Mouse (Mus musculus) lung, embryonic 16.5 days (tissue): ENCODE measurements around the gene Gpr82. TPM values are rescaled to one million over a fixed set of nuclear protein-coding genes. Genes with fewer than 3 reads are reported as not detected.

Experiments
- ATAC-seq: fragments of 200-750 bp; cut with Nextera tagmentation; 2 replicates; pipeline ENCODE4 v1.8.0; 2017; ENCODE audit warnings: low read depth, mild to moderate bottlenecking, moderate library complexity
- H3K27ac ChIP-seq: fragments of 300-500 bp; sonication (generic); 2 replicates; pipeline ENCODE4 v1.5.1; 2014; ENCODE audit warnings: mild to moderate bottlenecking, control low read depth, low read length
- H3K27me3 ChIP-seq: fragments of 300-500 bp; sonication (generic); 2 replicates; pipeline ENCODE4 v1.6.1; 2014; ENCODE audit warnings: low read depth, low read length, mixed read lengths; ENCODE audit not compliant: control insufficient read depth, insufficient read depth
- H3K36me3 ChIP-seq: fragments of 300-500 bp; sonication (generic); 2 replicates; pipeline ENCODE4 v1.6.1; 2014; ENCODE audit warnings: low read length; ENCODE audit not compliant: control insufficient read depth, insufficient read depth
- H3K4me1 ChIP-seq: fragments of 300-500 bp; sonication (generic); replicated peaks from 2 replicates; pipeline ENCODE4 v1.6.1; 2014; ENCODE audit warnings: low read length, mixed read lengths; ENCODE audit not compliant: control insufficient read depth, insufficient read depth
- H3K4me2 ChIP-seq: fragments of 300-500 bp; sonication (generic); 2 replicates; pipeline ENCODE4 v1.6.1; 2014; ENCODE audit warnings: low read depth, low read length, control low read depth
- H3K4me3 ChIP-seq: fragments of 300-500 bp; sonication (generic); 2 replicates; pipeline ENCODE4 v1.5.1; 2014; ENCODE audit warnings: mild to moderate bottlenecking, low read length, control low read depth
- H3K9ac ChIP-seq: fragments of 300-500 bp; sonication (generic); 2 replicates; pipeline ENCODE4 v1.6.1; 2014; ENCODE audit warnings: low read length, control low read depth
- H3K9me3 ChIP-seq: fragments of 300-500 bp; sonication (generic); 2 replicates; pipeline ENCODE4 v1.6.1; 2016; ENCODE audit warnings: low read length; ENCODE audit not compliant: control insufficient read depth
- WGBS: fragments of 180-500 bp; shearing (Covaris S2); extraction: QIAGEN DNeasy Blood & Tissue Kit; methylation state at CpG from one replicate; pipeline ENCODE4 v1.1.7; 2014; 5-methylcytosine and 5-hydroxymethylcytosine counted together
- polyA plus RNA-seq: library from polyadenylated mRNA; unstranded; fragments of >200 nt; fragmentation: Nextera tagmentation; extraction: Ambion mirVana; gene quantifications from 2 replicates; pipeline ENCODE4 v1.2.1, GENCODE M21; 2015

The Gpr82 gene
- 0.30 and 0.35 TPM in 2 replicates for polyA plus RNA-seq

DNA sequence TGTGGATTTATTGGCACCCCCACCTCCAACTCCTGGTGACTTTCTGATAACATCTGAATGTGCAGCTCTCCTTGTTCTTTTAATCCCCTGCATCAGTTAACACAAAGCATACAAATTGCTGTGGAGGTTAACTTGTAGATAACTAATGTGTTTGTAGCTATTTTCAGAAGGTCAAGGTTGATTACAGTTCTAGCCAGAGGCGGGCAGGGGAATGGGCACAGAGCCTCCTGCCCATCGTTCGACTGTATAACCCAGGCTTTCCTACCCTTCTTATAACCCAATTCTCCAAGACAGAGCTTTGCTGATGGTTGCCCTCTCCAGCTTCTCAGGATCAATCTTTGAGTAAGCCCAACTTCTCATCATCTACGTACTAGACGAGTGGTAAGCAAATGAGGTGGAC lies at the start of gene Gpr82:
Gpr82 (plus strand) TSS at position 301 of the 400 bp plus-strand sequence.
- H3K27me3 ChIP-seq = peaks cover 2% of the 10 kb centered on the region; the same call in 1 of the 2 replicates
- no peak within 1 kb of the TSS for H3K4me2 ChIP-seq
- no peak within 1 kb of the TSS for H3K9ac ChIP-seq
- ATAC-seq = no peak
- H3K36me3 ChIP-seq = no peaks in the 10 kb centered on the region
- no peaks in the 10 kb centered on the region for H3K9me3 ChIP-seq
- 85% methylated on average over 5 of the region's 5 CpGs for WGBS
- H3K4me1 ChIP-seq = no peaks in the 10 kb centered on the region
- H3K4me3 ChIP-seq = no peak within 1 kb of the TSS
- H3K27ac ChIP-seq = no peak within 1 kb of the TSS

- Histone ChIP-seq H3K36me3 (no peaks in the 10 kb centered on the region), H3K4me1 (no peaks in the 10 kb centered on the region), H3K27ac (no peak overlapping the region), H3K9me3 (no peaks in the 10 kb centered on the region), H3K27me3 (no peaks in the 10 kb centered on the region), H3K9ac (no peak overlapping the region), H3K4me2 (no peak overlapping the region), H3K4me3 (no peak overlapping the region)
- no peak for ATAC-seq
- 45% methylated on average over 2 of the region's 2 CpGs for WGBS
Measured at GRCm38 (mm10) chrX:13612115-13612514, 49.0 kb upstream of the Gpr82 start.

DNA sequence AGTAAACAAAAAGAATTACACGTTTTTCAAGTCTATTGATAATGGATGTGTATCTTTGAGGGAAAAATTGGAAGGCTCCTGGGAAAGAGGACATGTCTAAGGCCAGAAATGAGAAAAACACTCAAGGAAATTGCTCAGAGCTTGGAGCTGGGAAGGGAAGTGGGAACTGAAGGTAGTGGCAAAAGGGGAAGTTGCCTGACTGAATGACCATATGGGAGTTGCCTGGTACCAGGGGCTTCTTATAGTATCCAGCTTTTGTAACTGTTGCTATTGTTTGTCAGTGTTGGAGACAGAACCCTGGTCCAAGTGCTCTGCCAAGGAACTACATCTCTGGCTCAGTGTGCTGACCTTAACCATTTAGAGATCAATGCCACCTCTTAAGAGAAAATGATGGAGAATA lies 44.4 kb upstream of the Gpr82 start:
- Histone ChIP-seq H3K36me3 (0 out of 2 replicates have a peak, but pooled peaks cover 2% of the 10 kb centered on the region), H3K4me2 (no peak overlapping the region), H3K9me3 (no peaks in the 10 kb centered on the region), H3K9ac (no peak overlapping the region), H3K4me3 (no peak overlapping the region), H3K4me1 (no peaks in the 10 kb centered on the region), H3K27me3 (no peaks in the 10 kb centered on the region; the same call in 1 of the 2 replicates), H3K27ac (no peak overlapping the region)
- WGBS = 40% methylated on average over 1 of the region's 1 CpGs
- no peak for ATAC-seq

- Histone ChIP-seq H3K4me1 (no peaks in the 10 kb centered on the region), H3K36me3 (0 out of 2 replicates have a peak, but pooled peaks cover 2% of the 10 kb centered on the region), H3K9me3 (no peaks in the 10 kb centered on the region), H3K9ac (no peak overlapping the region), H3K4me3 (no peak overlapping the region), H3K4me2 (no peak overlapping the region), H3K27ac (no peak overlapping the region), H3K27me3 (no peaks in the 10 kb centered on the region; the same call in 1 of the 2 replicates)
- 100% methylated on average over 1 of the region's 1 CpGs for WGBS
- no peak for ATAC-seq
Measured at GRCm38 (mm10) chrX:13617294-13617693, 43.9 kb upstream of the Gpr82 start.

DNA sequence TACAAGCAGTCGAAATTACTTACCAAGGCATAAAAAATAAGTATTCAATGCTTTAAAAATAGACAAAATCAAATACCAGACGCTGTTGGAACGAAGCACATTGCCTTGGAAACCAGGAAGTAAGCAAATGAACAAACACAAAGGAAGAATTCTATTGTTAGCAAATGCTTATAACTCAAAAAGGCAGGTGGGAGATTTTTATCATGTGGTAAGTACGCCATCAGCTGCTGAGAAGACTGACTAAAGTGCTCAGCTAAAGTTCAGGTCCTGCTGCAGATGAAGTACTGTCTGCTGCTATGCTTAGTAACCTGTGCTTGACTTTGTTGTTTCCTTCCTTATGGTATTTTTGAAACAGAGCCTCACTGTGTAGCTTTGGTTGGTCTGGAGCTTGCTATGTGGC lies 42.7 kb upstream of the Gpr82 start:
- ATAC-seq = no peak
- Histone ChIP-seq H3K27me3 (no peaks in the 10 kb centered on the region; the same call in 1 of the 2 replicates), H3K9ac (no peak overlapping the region), H3K4me1 (no peaks in the 10 kb centered on the region), H3K9me3 (no peaks in the 10 kb centered on the region), H3K4me2 (no peak overlapping the region), H3K36me3 (0 out of 2 replicates have a peak, but pooled peaks cover 2% of the 10 kb centered on the region), H3K4me3 (no peak overlapping the region), H3K27ac (no peak overlapping the region)
- 64% methylated on average over 4 of the region's 4 CpGs for WGBS

DNA sequence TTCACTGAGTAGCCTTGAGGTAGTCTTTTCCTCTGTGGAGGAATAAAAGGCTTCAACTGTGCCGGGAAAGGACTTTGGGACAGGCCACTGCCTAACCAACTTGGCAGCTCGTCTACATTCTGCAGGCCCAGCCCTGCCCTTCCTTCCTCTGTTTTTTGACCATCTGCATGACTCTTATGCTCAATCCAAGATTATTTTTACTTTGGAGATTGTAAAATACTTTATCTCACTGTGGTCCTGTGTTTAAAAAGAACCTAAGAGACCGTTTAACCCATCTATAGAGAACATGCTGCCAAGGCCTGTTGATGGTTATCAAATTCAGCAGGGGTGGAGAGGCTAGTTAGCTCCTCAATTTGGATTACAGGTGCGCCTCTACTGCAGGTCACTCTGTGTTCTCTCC lies 39.7 kb upstream of the Gpr82 start:
- Histone ChIP-seq H3K4me1 (no peaks in the 10 kb centered on the region), H3K27ac (peak overlapping the region; percentile 57), H3K9me3 (no peaks in the 10 kb centered on the region), H3K27me3 (no peaks in the 10 kb centered on the region; the same call in 1 of the 2 replicates), H3K9ac (no peak overlapping the region), H3K4me2 (no peak overlapping the region), H3K36me3 (0 out of 2 replicates have a peak, but pooled peaks cover 2% of the 10 kb centered on the region), H3K4me3 (no peak overlapping the region)
- 61% methylated on average over 4 of the region's 4 CpGs for WGBS
- peak; percentile 49; the same call in 1 of the 2 replicates for ATAC-seq

GRCm38 (mm10) chrX:13622654-13623053 lies 38.5 kb upstream of the Gpr82 start:
- 76% methylated on average over 5 of the region's 5 CpGs for WGBS
- no peaks in the 10 kb centered on the region for H3K4me1 ChIP-seq
- ATAC-seq = no peak
- no peak overlapping the region for H3K27ac ChIP-seq
- 0 out of 2 replicates have a peak, but pooled peaks cover 2% of the 10 kb centered on the region for H3K36me3 ChIP-seq
- no peak overlapping the region for H3K4me3 ChIP-seq
- no peak overlapping the region for H3K4me2 ChIP-seq
- H3K27me3 ChIP-seq = no peaks in the 10 kb centered on the region; the same call in 1 of the 2 replicates
- no peaks in the 10 kb centered on the region for H3K9me3 ChIP-seq
- no peak overlapping the region for H3K9ac ChIP-seq

DNA sequence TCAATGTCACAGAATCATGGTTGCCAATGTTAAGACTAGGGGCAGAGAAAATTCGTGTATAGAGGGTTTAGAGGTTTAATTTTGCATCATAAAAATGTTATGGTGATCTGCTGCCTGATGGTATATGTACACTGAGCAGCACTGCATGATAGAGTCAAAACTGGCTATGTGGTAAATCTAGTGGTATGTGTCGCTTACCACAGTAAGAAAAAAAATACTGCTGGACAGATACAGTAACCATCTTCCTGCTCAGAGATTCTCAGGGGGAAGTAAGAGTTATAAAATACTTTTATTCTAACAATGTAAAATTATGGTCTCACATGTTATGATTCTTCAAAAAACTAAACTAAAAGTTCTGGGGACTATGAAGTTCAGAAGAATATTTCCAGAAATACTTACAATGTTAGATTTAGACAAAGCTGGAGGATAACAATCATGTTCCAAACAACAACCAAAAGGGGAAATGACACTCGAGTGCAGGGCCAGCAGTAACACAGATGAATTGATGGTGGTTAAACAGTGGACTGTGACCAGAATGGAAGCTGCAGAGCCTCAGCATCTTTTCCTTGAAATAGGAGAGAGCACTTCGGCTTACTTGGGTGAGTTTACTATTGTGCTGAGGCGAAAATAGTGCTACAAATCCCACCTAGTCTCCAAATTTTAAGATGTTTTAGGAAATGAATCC lies 29.4 kb upstream of the Gpr82 start, which contains the start of gene Gpr34:
Gpr34 (plus strand) TSS at position 491 of the 685 bp plus-strand sequence.
- Histone ChIP-seq H3K27ac (no peak within 1 kb of the TSS), H3K36me3 (no peaks in the 10 kb centered on the region), H3K9ac (no peak within 1 kb of the TSS), H3K27me3 (no peaks in the 10 kb centered on the region), H3K4me3 (no peak within 1 kb of the TSS), H3K9me3 (no peaks in the 10 kb centered on the region), H3K4me1 (no peaks in the 10 kb centered on the region), H3K4me2 (no peak within 1 kb of the TSS)
- 60% methylated on average over 5 of the region's 5 CpGs for WGBS
- no peak for ATAC-seq

- Histone ChIP-seq H3K9ac (no peak overlapping the region), H3K27ac (no peak overlapping the region), H3K36me3 (no peaks in the 10 kb centered on the region), H3K4me1 (no peaks in the 10 kb centered on the region), H3K4me3 (no peak overlapping the region), H3K4me2 (no peak overlapping the region), H3K27me3 (no peaks in the 10 kb centered on the region), H3K9me3 (no peaks in the 10 kb centered on the region)
- 69% methylated on average over 1 of the region's 1 CpGs for WGBS
- ATAC-seq = no peak
Measured at GRCm38 (mm10) chrX:13636398-13636797, 24.8 kb upstream of the Gpr82 start.
